Mouse (Mus musculus) forebrain, embryonic 10.5 days (tissue): ENCODE results near the gene Ksr2. TPM values are rescaled to one million over a fixed set of nuclear protein-coding genes. Genes with fewer than 3 reads are reported as not detected.
A peak's percentile ranks its signal among the peaks of the same experiment; 100 is the strongest.

Experiments
- DNase-seq: peaks from one replicate; pipeline ENCODE4 v3.0.0-alpha.2; 2017; ENCODE audit warnings: low spot score; ENCODE audit errors: extremely low spot score
- H3K27ac ChIP-seq: fragments of 300-500 bp; sonication (generic); 2 replicates; pipeline ENCODE4 v1.5.1; 2016; ENCODE audit warnings: mild to moderate bottlenecking
- H3K27me3 ChIP-seq: fragments of 300-500 bp; sonication (generic); 2 replicates; pipeline ENCODE4 v1.6.1; 2016; ENCODE audit warnings: mild to moderate bottlenecking; ENCODE audit not compliant: poor library complexity, severe bottlenecking
- H3K36me3 ChIP-seq: fragments of 300-500 bp; sonication (generic); replicated peaks from 2 replicates; pipeline ENCODE4 v1.6.1; 2016; ENCODE audit warnings: mild to moderate bottlenecking, moderate library complexity
- H3K4me1 ChIP-seq: fragments of 300-500 bp; sonication (generic); 2 replicates; pipeline ENCODE4 v1.6.1; 2016
- H3K4me3 ChIP-seq: fragments of 300-500 bp; sonication (generic); 2 replicates; pipeline ENCODE4 v1.5.1; 2016; ENCODE audit warnings: mild to moderate bottlenecking, moderate library complexity
- H3K9me3 ChIP-seq: fragments of 300-500 bp; sonication (generic); 2 replicates; pipeline ENCODE4 v1.6.1; 2016; ENCODE audit warnings: mild to moderate bottlenecking, moderate library complexity
- WGBS: fragments of 180-500 bp; shearing (Covaris S2); methylation state at CpG from one replicate; pipeline ENCODE4 v1.1.7; 2016; 5-methylcytosine and 5-hydroxymethylcytosine counted together
- polyA plus RNA-seq: library from polyadenylated mRNA; unstranded; fragments of >200 nt; fragmentation: Nextera tagmentation; extraction: Ambion mirVana; gene quantifications from 2 replicates; pipeline ENCODE4 v1.2.1, GENCODE M21; 2016

Gene Ksr2
- polyA plus RNA-seq, 1 experiment from 2014 or later: 0.40 TPM

GRCm38 (mm10) chr5:117726548-117726947, 312.7 kb downstream of the Ksr2 start:
- WGBS: 82% methylated on average over 6 of the region's 6 CpGs
- Histone ChIP-seq H3K27ac (no peak overlapping the region), H3K9me3 (peaks cover 4% of the 10 kb centered on the region; the same call in 1 of the 2 replicates), H3K36me3 (no peaks in the 10 kb centered on the region), H3K4me1 (peaks cover 7% of the 10 kb centered on the region), H3K27me3 (no peaks in the 10 kb centered on the region), H3K4me3 (no peak overlapping the region)
- DNase-seq: no peak

GRCm38 (mm10) chr5:117727138-117727537, 313.3 kb downstream of the Ksr2 start:
- 84% methylated on average over 7 of the region's 7 CpGs for WGBS
- H3K27me3 ChIP-seq: no peaks in the 10 kb centered on the region
- H3K9me3 ChIP-seq: peaks cover 4% of the 10 kb centered on the region; the same call in 1 of the 2 replicates
- H3K4me1 ChIP-seq: peaks cover 13% of the 10 kb centered on the region
- no peaks in the 10 kb centered on the region for H3K36me3 ChIP-seq
- DNase-seq: no peak
- no peak overlapping the region for H3K27ac ChIP-seq
- no peak overlapping the region for H3K4me3 ChIP-seq

GRCm38 (mm10) chr5:117731311-117731710, 317.5 kb downstream of the Ksr2 start:
- 70% methylated on average over 6 of the region's 6 CpGs for WGBS
- Histone ChIP-seq H3K27me3 (no peaks in the 10 kb centered on the region), H3K4me1 (peaks cover 20% of the 10 kb centered on the region), H3K9me3 (no peaks in the 10 kb centered on the region), H3K4me3 (no peak overlapping the region), H3K36me3 (no peaks in the 10 kb centered on the region), H3K27ac (peak overlapping the region; percentile 56)
- no peak for DNase-seq

GRCm38 (mm10) chr5:117744654-117745178, 330.9 kb downstream of the Ksr2 start:
- no peak overlapping the region for H3K4me3 ChIP-seq
- WGBS: 88% methylated on average over 11 of the region's 11 CpGs
- no peak overlapping the region for H3K27ac ChIP-seq
- H3K27me3 ChIP-seq: no peaks in the 10 kb centered on the region
- H3K4me1 ChIP-seq: peaks cover 31% of the 10 kb centered on the region
- no peaks in the 10 kb centered on the region for H3K36me3 ChIP-seq
- no peak for DNase-seq
- H3K9me3 ChIP-seq: no peaks in the 10 kb centered on the region

- H3K36me3 ChIP-seq: no peaks in the 10 kb centered on the region
- H3K27me3 ChIP-seq: no peaks in the 10 kb centered on the region; the same call in 1 of the 2 replicates
- no peak overlapping the region for H3K27ac ChIP-seq
- H3K9me3 ChIP-seq: peaks cover 3% of the 10 kb centered on the region; the same call in 1 of the 2 replicates
- peaks cover 39% of the 10 kb centered on the region for H3K4me1 ChIP-seq
- WGBS: 35% methylated on average over 5 of the region's 5 CpGs
- DNase-seq: no peak
- H3K4me3 ChIP-seq: no peak overlapping the region
Observed at GRCm38 (mm10) chr5:117749353-117749752, 335.6 kb downstream of the Ksr2 start.

- Histone ChIP-seq H3K9me3 (peaks cover 12% of the 10 kb centered on the region; the same call in 1 of the 2 replicates), H3K27me3 (no peaks in the 10 kb centered on the region), H3K4me1 (peaks cover 24% of the 10 kb centered on the region), H3K27ac (peak overlapping the region; percentile 83), H3K36me3 (no peaks in the 10 kb centered on the region), H3K4me3 (no peak overlapping the region)
- peak; percentile 75 for DNase-seq
- WGBS: 19% methylated on average over 12 of the region's 12 CpGs
Observed at GRCm38 (mm10) chr5:117757696-117758482, 344.1 kb downstream of the Ksr2 start.

GRCm38 (mm10) chr5:117761181-117761832, 347.5 kb downstream of the Ksr2 start:
- peaks cover 6% of the 10 kb centered on the region; the same call in 1 of the 2 replicates for H3K9me3 ChIP-seq
- no peak overlapping the region for H3K4me3 ChIP-seq
- 78% methylated on average over 9 of the region's 9 CpGs for WGBS
- no peak for DNase-seq
- no peak overlapping the region for H3K27ac ChIP-seq
- peaks cover 26% of the 10 kb centered on the region for H3K4me1 ChIP-seq
- H3K27me3 ChIP-seq: no peaks in the 10 kb centered on the region
- no peaks in the 10 kb centered on the region for H3K36me3 ChIP-seq

- peaks cover 6% of the 10 kb centered on the region for H3K4me1 ChIP-seq
- H3K9me3 ChIP-seq: peaks cover 6% of the 10 kb centered on the region; the same call in 1 of the 2 replicates
- H3K36me3 ChIP-seq: no peaks in the 10 kb centered on the region
- DNase-seq: no peak
- 87% methylated on average over 9 of the region's 9 CpGs for WGBS
- H3K4me3 ChIP-seq: no peak overlapping the region
- no peak overlapping the region for H3K27ac ChIP-seq
- no peaks in the 10 kb centered on the region for H3K27me3 ChIP-seq
Observed at GRCm38 (mm10) chr5:117764496-117764895, 350.7 kb downstream of the Ksr2 start.

GRCm38 (mm10) chr5:117779175-117779574, 365.4 kb downstream of the Ksr2 start:
- H3K9me3 ChIP-seq: no peaks in the 10 kb centered on the region
- no peaks in the 10 kb centered on the region for H3K36me3 ChIP-seq
- 74% methylated on average over 11 of the region's 11 CpGs for WGBS
- H3K27ac ChIP-seq: no peak overlapping the region; the same call in 1 of the 2 replicates
- H3K4me1 ChIP-seq: peaks cover 12% of the 10 kb centered on the region
- DNase-seq: no peak
- no peak overlapping the region for H3K4me3 ChIP-seq
- no peaks in the 10 kb centered on the region for H3K27me3 ChIP-seq

GRCm38 (mm10) chr5:117780681-117781080, 366.9 kb downstream of the Ksr2 start, which contains the start of gene Nos1:
Gene Nos1 (plus strand): TSS chr5:117781032.
- H3K27me3 ChIP-seq: no peaks in the 10 kb centered on the region
- peaks cover 12% of the 10 kb centered on the region for H3K4me1 ChIP-seq
- no peak for DNase-seq
- peak within 1 kb of the TSS; percentile 78 for H3K27ac ChIP-seq
- H3K4me3 ChIP-seq: no peak within 1 kb of the TSS
- no peaks in the 10 kb centered on the region for H3K36me3 ChIP-seq
- H3K9me3 ChIP-seq: no peaks in the 10 kb centered on the region
- WGBS: 22% methylated on average over 10 of the region's 10 CpGs

GRCm38 (mm10) chr5:117781178-117781577, 367.4 kb downstream of the Ksr2 start:
- H3K27ac ChIP-seq: peak overlapping the region; percentile 78

GRCm38 (mm10) chr5:117790071-117790470, 376.3 kb downstream of the Ksr2 start:
- H3K9me3 ChIP-seq: no peaks in the 10 kb centered on the region
- DNase-seq: no peak
- H3K27ac ChIP-seq: no peak overlapping the region
- H3K4me3 ChIP-seq: no peak overlapping the region
- H3K4me1 ChIP-seq: no peaks in the 10 kb centered on the region; the same call in 1 of the 2 replicates
- no peaks in the 10 kb centered on the region for H3K27me3 ChIP-seq
- WGBS: 86% methylated on average over 6 of the region's 6 CpGs
- H3K36me3 ChIP-seq: no peaks in the 10 kb centered on the region

More at GRCm38 (mm10) chr5:117781178-117781577, 367.4 kb downstream of the Ksr2 start:
- no peak for DNase-seq
- H3K36me3 ChIP-seq: no peaks in the 10 kb centered on the region
- H3K9me3 ChIP-seq: no peaks in the 10 kb centered on the region
- H3K4me1 ChIP-seq: peaks cover 12% of the 10 kb centered on the region
- 64% methylated on average over 6 of the region's 6 CpGs for WGBS
- no peak overlapping the region for H3K4me3 ChIP-seq
- no peaks in the 10 kb centered on the region for H3K27me3 ChIP-seq
